Mouse (Mus musculus): ENCODE measurements around the gene Hk1.

GRCm38 (mm10) chr10:62225839-62226238 is 153.9 kb downstream of the Hk1 start:
- TF ChIP-seq CTCF (IDR thresholded peaks at IDR 0.05; ENCODE audit: low read depth) (no peak), EP300 (IDR thresholded peaks at IDR 0.05; ENCODE audit: low read depth) (no peak)

Data from liver, postnatal 0 days (tissue).